Mouse (Mus musculus) forebrain, embryonic 15.5 days (tissue): Measurements from ENCODE around the gene Ppil1. TPM values are rescaled to one million over a fixed set of nuclear protein-coding genes. Genes with fewer than 3 reads are reported as not detected.

Experiments
- ATAC-seq: fragments of 200-750 bp; cut with Nextera tagmentation; replicated peaks from 2 replicates; pipeline ENCODE4 v1.8.0; 2017; ENCODE audit warnings: mild to moderate bottlenecking, moderate TSS enrichment, moderate library complexity
- H3K27ac ChIP-seq: fragments of 300-500 bp; sonication (generic); replicated peaks from 2 replicates; pipeline ENCODE4 v1.5.1; 2015; ENCODE audit warnings: mild to moderate bottlenecking, inconsistent platforms
- H3K27me3 ChIP-seq: fragments of 300-500 bp; sonication (generic); 2 replicates; pipeline ENCODE4 v1.6.1; 2015; ENCODE audit warnings: inconsistent platforms
- H3K36me3 ChIP-seq: fragments of 300-500 bp; sonication (generic); 2 replicates; pipeline ENCODE4 v1.6.1; 2015; ENCODE audit warnings: mild to moderate bottlenecking, inconsistent platforms
- H3K4me1 ChIP-seq: fragments of 300-500 bp; sonication (generic); 2 replicates; pipeline ENCODE4 v1.6.1; 2015; ENCODE audit warnings: inconsistent platforms
- H3K4me2 ChIP-seq: fragments of 300-500 bp; sonication (generic); replicated peaks from 2 replicates; pipeline ENCODE4 v1.6.1; 2015; ENCODE audit warnings: mild to moderate bottlenecking, inconsistent platforms
- H3K4me3 ChIP-seq: fragments of 300-500 bp; sonication (generic); 2 replicates; pipeline ENCODE4 v1.5.1; 2015; ENCODE audit warnings: mild to moderate bottlenecking, inconsistent platforms
- H3K9ac ChIP-seq: fragments of 300-500 bp; sonication (generic); replicated peaks from 2 replicates; pipeline ENCODE4 v1.6.1; 2015; ENCODE audit warnings: mild to moderate bottlenecking, inconsistent platforms
- H3K9me3 ChIP-seq: fragments of 300-500 bp; sonication (generic); 2 replicates; pipeline ENCODE4 v1.6.1; 2016; ENCODE audit warnings: inconsistent platforms
- WGBS: fragments of 180-500 bp; shearing (Covaris S2); methylation state at CpG from one replicate; pipeline ENCODE4 v1.1.7; 2015; ENCODE audit warnings: mixed read lengths; 5-methylcytosine and 5-hydroxymethylcytosine counted together
- polyA plus RNA-seq: library from polyadenylated mRNA; unstranded; fragments of >200 nt; fragmentation: Nextera tagmentation; extraction: Ambion mirVana; gene quantifications from 2 replicates; pipeline ENCODE4 v1.2.1, GENCODE M21; 2015

The Ppil1 gene
- polyA plus RNA-seq = 126 and 128 TPM in 2 replicates

GRCm38 (mm10) chr17:29263840-29264633 lies at the start of gene Ppil1:
TSS of gene Ppil1 (minus strand) at chr17:29264186.
- WGBS = 9% methylated on average over 38 of the region's 38 CpGs
- Histone ChIP-seq H3K9ac (peak within 1 kb of the TSS; percentile 89), H3K27me3 (no peaks in the 10 kb centered on the region), H3K36me3 (0 out of 2 replicates have a peak, but pooled peaks cover 3% of the 10 kb centered on the region), H3K4me2 (peak within 1 kb of the TSS; percentile 67), H3K27ac (peak within 1 kb of the TSS; percentile 99), H3K4me1 (peaks cover 44% of the 10 kb centered on the region), H3K4me3 (peak within 1 kb of the TSS; percentile 89), H3K9me3 (no peaks in the 10 kb centered on the region)
- ATAC-seq = peak; percentile 62

- no peak overlapping the region for H3K4me3 ChIP-seq
- ATAC-seq = no peak
These were observed 49.3 kb upstream of the Ppil1 start for GRCm38 (mm10) chr17:29313300-29313699.

GRCm38 (mm10) chr17:29312082-29312481 lies 48.1 kb upstream of the Ppil1 start:
- H3K27ac ChIP-seq = no peak overlapping the region
- no peak overlapping the region for H3K4me3 ChIP-seq
- H3K4me1 ChIP-seq = no peaks in the 10 kb centered on the region
- no peak overlapping the region for H3K9ac ChIP-seq
- no peaks in the 10 kb centered on the region for H3K27me3 ChIP-seq
- WGBS = 90% methylated on average over 2 of the region's 2 CpGs
- H3K36me3 ChIP-seq = no peaks in the 10 kb centered on the region
- no peak for ATAC-seq
- H3K4me2 ChIP-seq = no peak overlapping the region
- no peaks in the 10 kb centered on the region for H3K9me3 ChIP-seq

More at GRCm38 (mm10) chr17:29313300-29313699, 49.3 kb upstream of the Ppil1 start:
- no peak overlapping the region for H3K4me2 ChIP-seq
- no peaks in the 10 kb centered on the region for H3K4me1 ChIP-seq
- H3K9me3 ChIP-seq = no peaks in the 10 kb centered on the region
- no peak overlapping the region for H3K27ac ChIP-seq
- H3K9ac ChIP-seq = no peak overlapping the region
- no peaks in the 10 kb centered on the region for H3K36me3 ChIP-seq
- no peaks in the 10 kb centered on the region for H3K27me3 ChIP-seq

- H3K9ac ChIP-seq = no peak overlapping the region
- no peaks in the 10 kb centered on the region for H3K27me3 ChIP-seq
- H3K4me2 ChIP-seq = no peak overlapping the region
- no peak overlapping the region for H3K4me3 ChIP-seq
- no peak for ATAC-seq
- H3K9me3 ChIP-seq = no peaks in the 10 kb centered on the region
- WGBS = 89% methylated on average over 8 of the region's 8 CpGs
- no peak overlapping the region for H3K27ac ChIP-seq
- no peaks in the 10 kb centered on the region for H3K4me1 ChIP-seq
- H3K36me3 ChIP-seq = no peaks in the 10 kb centered on the region
These were observed 47.6 kb upstream of the Ppil1 start for GRCm38 (mm10) chr17:29311602-29312001.

- H3K4me2 ChIP-seq = no peak overlapping the region
- no peaks in the 10 kb centered on the region for H3K9me3 ChIP-seq
- H3K4me3 ChIP-seq = no peak overlapping the region
- no peaks in the 10 kb centered on the region for H3K27me3 ChIP-seq
- no peak for ATAC-seq
- no peaks in the 10 kb centered on the region for H3K36me3 ChIP-seq
- H3K27ac ChIP-seq = no peak overlapping the region
- H3K9ac ChIP-seq = no peak overlapping the region
- no peaks in the 10 kb centered on the region for H3K4me1 ChIP-seq
- WGBS = 81% methylated on average over 21 of the region's 21 CpGs
These were observed 46.2 kb upstream of the Ppil1 start for GRCm38 (mm10) chr17:29310056-29310623.

DNA sequence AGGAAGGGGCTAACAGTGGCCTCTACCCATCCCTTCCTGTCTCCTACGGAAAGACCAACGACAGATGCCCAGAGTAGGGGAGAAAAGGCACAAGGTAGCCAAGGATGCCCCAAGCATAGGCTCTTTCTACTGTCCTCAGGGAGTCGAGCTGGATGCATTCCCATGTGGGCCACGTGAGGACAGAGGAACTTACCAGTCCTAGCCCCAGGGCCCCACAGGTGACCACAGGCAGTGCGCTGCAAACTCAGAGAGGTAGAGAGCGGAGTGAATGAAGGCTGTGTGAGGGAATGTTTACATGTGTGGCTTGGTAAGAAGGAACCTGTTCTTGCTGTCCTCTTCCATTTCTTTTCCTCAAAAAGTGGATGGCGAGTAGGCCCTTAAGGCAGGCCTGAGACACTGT lies 41.9 kb upstream of the Ppil1 start:
- 62% methylated on average over 7 of the region's 7 CpGs for WGBS
- Histone ChIP-seq H3K36me3 (peaks cover 11% of the 10 kb centered on the region), H3K27me3 (no peaks in the 10 kb centered on the region), H3K9me3 (no peaks in the 10 kb centered on the region), H3K27ac (no peak overlapping the region), H3K9ac (no peak overlapping the region), H3K4me2 (no peak overlapping the region), H3K4me3 (no peak overlapping the region), H3K4me1 (no peaks in the 10 kb centered on the region)
- ATAC-seq = no peak

GRCm38 (mm10) chr17:29305058-29305806 lies 41.2 kb upstream of the Ppil1 start:
- H3K4me2 ChIP-seq = no peak overlapping the region
- no peaks in the 10 kb centered on the region for H3K9me3 ChIP-seq
- no peak for ATAC-seq
- H3K4me3 ChIP-seq = no peak overlapping the region
- no peak overlapping the region for H3K27ac ChIP-seq
- no peaks in the 10 kb centered on the region for H3K27me3 ChIP-seq
- H3K9ac ChIP-seq = no peak overlapping the region
- H3K4me1 ChIP-seq = no peaks in the 10 kb centered on the region
- peaks cover 15% of the 10 kb centered on the region for H3K36me3 ChIP-seq
- 35% methylated on average over 15 of the region's 15 CpGs for WGBS

DNA sequence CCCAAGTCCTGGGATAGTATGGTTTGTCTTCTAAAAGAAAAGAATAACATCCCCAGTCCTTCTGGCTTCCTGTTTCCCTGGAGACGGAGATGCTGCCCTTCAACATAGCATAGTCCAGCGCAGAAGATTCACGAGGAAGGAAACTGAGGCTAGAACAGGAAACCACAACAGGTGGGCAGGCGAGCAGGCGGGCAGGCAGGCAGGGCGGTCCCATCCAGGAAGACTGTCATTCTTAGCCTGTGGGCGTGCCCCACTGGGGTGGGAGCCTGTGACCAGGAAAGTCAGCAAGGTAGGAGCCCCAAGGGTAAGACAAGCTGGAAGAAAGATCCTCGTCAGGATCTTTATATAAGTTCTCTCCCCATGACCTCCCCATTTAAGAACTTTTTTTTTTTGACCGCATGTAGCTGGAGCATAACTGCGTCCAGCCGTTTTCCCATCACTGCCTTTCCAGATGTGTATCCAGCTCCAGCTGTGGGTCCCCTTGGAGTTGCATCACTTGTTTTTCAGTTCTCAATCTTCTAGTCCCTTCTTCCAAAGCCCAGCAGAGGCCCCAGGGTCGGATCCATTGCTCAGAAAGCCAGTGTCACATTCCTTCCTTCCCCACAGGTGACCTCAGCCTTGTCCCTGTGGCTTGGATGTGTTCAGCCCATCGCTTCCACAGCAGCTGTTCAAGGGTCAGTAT lies 40.5 kb upstream of the Ppil1 start:
- no peak overlapping the region for H3K4me2 ChIP-seq
- no peaks in the 10 kb centered on the region for H3K27me3 ChIP-seq
- WGBS = 73% methylated on average over 13 of the region's 13 CpGs
- no peak overlapping the region for H3K27ac ChIP-seq
- no peak overlapping the region for H3K9ac ChIP-seq
- H3K36me3 ChIP-seq = peaks cover 22% of the 10 kb centered on the region
- H3K9me3 ChIP-seq = no peaks in the 10 kb centered on the region
- no peak overlapping the region for H3K4me3 ChIP-seq
- no peaks in the 10 kb centered on the region for H3K4me1 ChIP-seq
- ATAC-seq = no peak

DNA sequence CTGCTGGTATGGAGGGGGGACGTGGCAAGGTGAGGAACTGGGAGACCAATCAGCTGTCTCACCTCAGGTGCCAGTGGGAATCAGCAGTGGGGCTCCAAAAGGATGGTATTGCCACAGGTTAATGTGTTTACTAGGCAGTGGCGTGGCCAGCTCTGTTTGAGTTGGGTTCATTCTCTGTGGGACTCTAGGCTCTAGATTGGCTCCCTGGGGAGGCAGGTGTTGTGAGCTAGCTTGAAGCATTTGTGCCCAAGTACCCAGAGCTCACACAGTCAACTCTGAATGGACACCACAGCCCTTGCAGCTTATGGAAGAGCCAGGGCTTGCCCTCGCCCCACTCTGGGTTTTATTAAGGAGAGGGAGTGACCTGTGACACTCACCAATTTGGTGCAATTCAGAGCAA lies 39.9 kb upstream of the Ppil1 start:
- Histone ChIP-seq H3K4me1 (no peaks in the 10 kb centered on the region), H3K4me3 (no peak overlapping the region), H3K9ac (no peak overlapping the region), H3K9me3 (no peaks in the 10 kb centered on the region), H3K4me2 (no peak overlapping the region), H3K27ac (no peak overlapping the region), H3K36me3 (peaks cover 24% of the 10 kb centered on the region), H3K27me3 (no peaks in the 10 kb centered on the region)
- WGBS = 78% methylated on average over 3 of the region's 3 CpGs
- no peak for ATAC-seq

DNA sequence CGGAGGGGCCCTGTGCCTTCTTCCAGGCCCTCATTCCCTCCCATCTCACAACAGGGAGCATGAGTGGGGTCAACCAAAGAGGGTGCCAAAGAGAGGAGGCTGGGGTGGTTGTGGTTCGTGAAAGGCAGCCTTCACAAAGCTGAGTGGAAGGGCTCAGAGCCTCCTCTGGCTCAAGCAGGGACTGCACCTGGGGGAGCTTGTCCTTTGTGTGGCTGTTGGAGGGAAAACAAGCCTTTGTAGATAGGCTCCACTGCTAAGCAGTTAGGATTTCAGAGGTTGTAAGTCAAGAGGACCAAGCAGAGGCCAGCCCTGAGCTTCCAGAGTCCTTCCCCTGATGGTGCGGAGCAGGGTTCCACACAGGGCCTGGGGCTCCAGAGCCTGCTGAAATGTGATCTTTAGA lies 39.1 kb upstream of the Ppil1 start:
- H3K36me3 ChIP-seq = peaks cover 24% of the 10 kb centered on the region
- 47% methylated on average over 3 of the region's 3 CpGs for WGBS
- H3K27me3 ChIP-seq = no peaks in the 10 kb centered on the region
- no peak overlapping the region for H3K27ac ChIP-seq
- no peak overlapping the region for H3K4me3 ChIP-seq
- H3K4me1 ChIP-seq = no peaks in the 10 kb centered on the region
- H3K9ac ChIP-seq = no peak overlapping the region
- H3K4me2 ChIP-seq = no peak overlapping the region
- no peak for ATAC-seq
- H3K9me3 ChIP-seq = no peaks in the 10 kb centered on the region

- no peak overlapping the region for H3K4me3 ChIP-seq
- no peak overlapping the region for H3K4me2 ChIP-seq
- H3K27ac ChIP-seq = no peak overlapping the region
- peaks cover 30% of the 10 kb centered on the region for H3K36me3 ChIP-seq
- 86% methylated on average over 5 of the region's 5 CpGs for WGBS
- no peaks in the 10 kb centered on the region for H3K4me1 ChIP-seq
- no peaks in the 10 kb centered on the region for H3K9me3 ChIP-seq
- H3K9ac ChIP-seq = no peak overlapping the region
- no peaks in the 10 kb centered on the region for H3K27me3 ChIP-seq
- ATAC-seq = no peak
These were observed 38.2 kb upstream of the Ppil1 start for GRCm38 (mm10) chr17:29302149-29302548.

GRCm38 (mm10) chr17:29301421-29301820 lies 37.4 kb upstream of the Ppil1 start:
- Histone ChIP-seq H3K27me3 (no peaks in the 10 kb centered on the region), H3K36me3 (peaks cover 37% of the 10 kb centered on the region), H3K4me2 (no peak overlapping the region), H3K9me3 (no peaks in the 10 kb centered on the region), H3K9ac (no peak overlapping the region), H3K4me1 (no peaks in the 10 kb centered on the region), H3K27ac (no peak overlapping the region), H3K4me3 (no peak overlapping the region)
- ATAC-seq = no peak
- WGBS = 92% methylated on average over 6 of the region's 6 CpGs
